Mouse (Mus musculus): ENCODE results near the gene Fam198b. TPM values are rescaled to one million over a fixed set of nuclear protein-coding genes. Genes with fewer than 3 reads are reported as not detected.
A peak's percentile ranks its signal among the peaks of the same experiment; 100 is the strongest.

The Fam198b gene
- total and polyA plus RNA-seq, 3 experiments: 1.5 to 3.1 TPM; not detected in 1

GRCm38 (mm10) chr3:79843999-79844398, 40.3 kb upstream of the Fam198b start (continued):
- TF ChIP-seq POLR2AphosphoS5 (IDR thresholded peaks at IDR 0.05; ENCODE audit: borderline replicate concordance, low read depth, low read length) (no peak), POLR2AphosphoS2 (IDR thresholded peaks at IDR 0.05; ENCODE audit: low read length) (no peak)

- H3K9ac ChIP-seq (ENCODE audit: control insufficient read depth, low read depth, low read length, poor library complexity, severe bottlenecking): no peak overlapping the region
- no peaks in the 10 kb centered on the region for H3K27me3 ChIP-seq (ENCODE audit: control insufficient read depth in 1 of 2, insufficient read depth in 2 of 2, low read length in 2 of 2)
- H3K79me2 ChIP-seq (ENCODE audit: control insufficient read depth, insufficient read depth, low read length, poor library complexity): no peaks in the 10 kb centered on the region
- H3K4me1 ChIP-seq (ENCODE audit: control insufficient read depth in 1 of 2, insufficient read depth in 2 of 2, low read length in 2 of 2): peaks cover 12 to 34% of the 10 kb centered on the region in 2 experiments
- TF ChIP-seq ZC3H11A (IDR thresholded peaks at IDR 0.05; ENCODE audit: low read depth, low read length) (no peak), RAD21 (IDR thresholded peaks at IDR 0.05; ENCODE audit: low read depth, low read length) (no peak), SIN3A (IDR thresholded peaks at IDR 0.05; ENCODE audit: low read length) (peak; percentile 47; the same call in 1 of the 2 replicates), POLR2AphosphoS5 (IDR thresholded peaks at IDR 0.05; ENCODE audit: borderline replicate concordance, low read depth, low read length) (no peak), ZNF384 (IDR thresholded peaks at IDR 0.05; ENCODE audit: low read depth, low read length) (no peak), SMC3 (IDR thresholded peaks at IDR 0.05; ENCODE audit: low read depth, low read length) (no peak), JUND (IDR thresholded peaks at IDR 0.05; ENCODE audit: low read depth, low read length) (no peak), TAL1 (IDR thresholded peaks at IDR 0.05; ENCODE audit: low read length) (peak; percentile 23; the same call in 1 of the 2 replicates), EP300 (IDR thresholded peaks at IDR 0.05; ENCODE audit: low read depth in 1 of 2, low read length in 2 of 2) (peak; percentile 62 to 78; a peak in 3 of 4 replicates), TBP (IDR thresholded peaks at IDR 0.05; ENCODE audit: low read depth, low read length) (no peak), POLR2AphosphoS2 (IDR thresholded peaks at IDR 0.05; ENCODE audit: low read length) (no peak), ELF1 (IDR thresholded peaks at IDR 0.05; ENCODE audit: low read depth, low read length) (no peak), MYC (IDR thresholded peaks at IDR 0.05; ENCODE audit: low read depth, low read length) (no peak), ETS1 (IDR thresholded peaks at IDR 0.05; ENCODE audit: low read depth, low read length) (peak; percentile 45), POLR2A (IDR thresholded peaks at IDR 0.05; ENCODE audit: control insufficient read depth in 1 of 2, insufficient read depth in 1 of 2, low read depth in 1 of 2, low read length in 2 of 2, poor library complexity in 1 of 2) (no peak), HCFC1 (IDR thresholded peaks at IDR 0.05; ENCODE audit: low read depth, low read length) (peak; percentile 31; the same call in 1 of the 2 replicates), MAFK (IDR thresholded peaks at IDR 0.05; ENCODE audit: borderline replicate concordance, low read depth, low read length) (no peak), RCOR1 (IDR thresholded peaks at IDR 0.05; ENCODE audit: low read depth, low read length) (peak; percentile 71), GATA1 (IDR thresholded peaks at IDR 0.05; ENCODE audit: low read depth, low read length) (peak; percentile 57; the same call in 1 of the 2 replicates), UBTF (IDR thresholded peaks at IDR 0.05; ENCODE audit: borderline replicate concordance, insufficient read depth, low read depth, low read length) (no peak), CHD1 (IDR thresholded peaks at IDR 0.05; ENCODE audit: low read depth, low read length) (no peak), MXI1 (IDR thresholded peaks at IDR 0.05; ENCODE audit: low read depth, low read length) (no peak), USF1 (IDR thresholded peaks at IDR 0.05; ENCODE audit: low read depth, low read length) (no peak), GABPA (IDR thresholded peaks at IDR 0.05; ENCODE audit: low read depth, low read length) (no peak), TCF12 (IDR thresholded peaks at IDR 0.05; ENCODE audit: low read depth, low read length) (peak; percentile 52; the same call in 1 of the 2 replicates), BHLHE40 (IDR thresholded peaks at IDR 0.05; ENCODE audit: borderline replicate concordance, low read depth, low read length) (peak; percentile 74; the same call in 1 of the 2 replicates), USF2 (IDR thresholded peaks at IDR 0.05; ENCODE audit: borderline replicate concordance in 1 of 2, insufficient read depth in 1 of 2, low read depth in 1 of 2, low read length in 2 of 2) (no peak)
- peak; percentile 80 for DNase-seq (ENCODE audit: low read depth, low spot score)
- H3K4me3 ChIP-seq (ENCODE audit: control insufficient read depth in 1 of 2, insufficient read depth in 1 of 2, low read depth in 2 of 2, low read length in 2 of 2): no peak overlapping the region
- no peaks in the 10 kb centered on the region for H3K9me3 ChIP-seq (replicated peaks; ENCODE audit: insufficient read depth, low read length)
- peaks cover 0 to 28% of the 10 kb centered on the region in 2 experiments; a peak in 2 of 4 replicates for H3K36me3 ChIP-seq (ENCODE audit: control insufficient read depth in 1 of 2, insufficient read depth in 2 of 2, low read length in 2 of 2)
- H3K27ac ChIP-seq (ENCODE audit: control insufficient read depth, low read depth, low read length): peak overlapping the region; percentile 19; the same call in 1 of the 2 replicates
These were observed 37.7 kb upstream of the Fam198b start for GRCm38 (mm10) chr3:79846633-79847032.

All from MEL (cell line).